Mouse (Mus musculus) limb, embryonic 14.5 days (tissue): ENCODE data around the gene Cct8l1. TPM values are rescaled to one million over a fixed set of nuclear protein-coding genes. Genes with fewer than 3 reads are reported as not detected.
A peak's percentile ranks its signal among the peaks of the same experiment; 100 is the strongest.

Experiments
- ATAC-seq: fragments of 200-750 bp; cut with Nextera tagmentation; 2 replicates; pipeline ENCODE4 v1.8.0; 2017; ENCODE audit warnings: low read depth, moderate number of reproducible peaks, moderate TSS enrichment; ENCODE audit not compliant: low FRiP score
- DNase-seq: peaks from one replicate; pipeline ENCODE4 v3.0.0-alpha.2; 2015; ENCODE audit warnings: low spot score
- H3K27ac ChIP-seq: fragments of 300-500 bp; sonication (generic); replicated peaks from 2 replicates; pipeline ENCODE4 v1.5.1; 2014; ENCODE audit warnings: low read depth, mild to moderate bottlenecking, low read length, moderate library complexity, mixed read lengths
- H3K27me3 ChIP-seq: fragments of 300-500 bp; sonication (generic); 2 replicates; pipeline ENCODE4 v1.6.1; 2014; ENCODE audit warnings: low read length, mixed read lengths; ENCODE audit not compliant: control insufficient read depth, insufficient read depth
- H3K36me3 ChIP-seq: fragments of 300-500 bp; sonication (generic); 2 replicates; pipeline ENCODE4 v1.6.1; 2014; ENCODE audit warnings: mild to moderate bottlenecking, low read length, moderate library complexity, mixed read lengths; ENCODE audit not compliant: control insufficient read depth, insufficient read depth
- H3K4me1 ChIP-seq: fragments of 300-500 bp; sonication (generic); 2 replicates; pipeline ENCODE4 v1.6.1; 2014; ENCODE audit warnings: antibody characterized with exemption, low read length, mixed read lengths; ENCODE audit not compliant: control insufficient read depth, insufficient read depth
- H3K4me2 ChIP-seq: fragments of 300-500 bp; sonication (generic); replicated peaks from 2 replicates; pipeline ENCODE4 v1.6.1; 2014; ENCODE audit warnings: low read depth, mild to moderate bottlenecking, low read length, moderate library complexity; ENCODE audit not compliant: severe bottlenecking
- H3K4me3 ChIP-seq: fragments of 300-500 bp; sonication (generic); replicated peaks from 2 replicates; pipeline ENCODE4 v1.5.1; 2014; ENCODE audit warnings: low read length
- H3K9ac ChIP-seq: fragments of 300-500 bp; sonication (generic); 2 replicates; pipeline ENCODE4 v1.6.1; 2014; ENCODE audit warnings: mild to moderate bottlenecking, low read depth, low read length, moderate library complexity; ENCODE audit not compliant: severe bottlenecking
- H3K9me3 ChIP-seq: fragments of 300-500 bp; sonication (generic); 2 replicates; pipeline ENCODE4 v1.6.1; 2016; ENCODE audit warnings: low read length; ENCODE audit not compliant: control insufficient read depth
- POLR2A ChIP-seq: fragments of 200-500 bp; IDR thresholded peaks from 2 replicates; pipeline ENCODE4 v1.8.0; 2012; ENCODE audit warnings: inconsistent platforms, mild to moderate bottlenecking, moderate library complexity, borderline replicate concordance; ENCODE audit not compliant: insufficient read depth, insufficient read length; ENCODE audit errors: extremely low read depth
- WGBS: fragments of 180-500 bp; shearing (Covaris S2); extraction: QIAGEN DNeasy Blood & Tissue Kit; methylation state at CpG from one replicate; pipeline ENCODE4 v1.1.7; 2014; 5-methylcytosine and 5-hydroxymethylcytosine counted together
- polyA plus RNA-seq, 2 experiments: library from polyadenylated mRNA; depleted of rRNA in 1 of 2; stranded (reverse) in 1 of 2; unstranded in 1 of 2; fragments of >200 nt; fragmentation: Nextera tagmentation in 1 of 2; extraction: Ambion mirVana in 1 of 2; gene quantifications; 2 replicates each; pipeline versions ENCODE4 v1.2.1 to v1.2.3; 2012 to 2014

Gene Cct8l1
- polyA plus RNA-seq, 2 experiments, result 0.12 TPM; not detected in 1

- DNase-seq (peak; percentile 18), ATAC-seq (peak; percentile 6; the same call in 1 of the 2 replicates)
- Histone ChIP-seq H3K27me3 (no peaks in the 10 kb centered on the region), H3K4me2 (peak overlapping the region; percentile 69), H3K4me3 (peak overlapping the region; percentile 98), H3K4me1 (peaks cover 14% of the 10 kb centered on the region), H3K27ac (peak overlapping the region; percentile 98), H3K9me3 (no peaks in the 10 kb centered on the region), H3K36me3 (no peaks in the 10 kb centered on the region), H3K9ac (peak overlapping the region; percentile 93)
- TF ChIP-seq POLR2A, result no peak
- under 1% methylated on average over 60 of the region's 78 CpGs for WGBS
Measured at GRCm38 (mm10) chr5:25497720-25498345, 18.0 kb upstream of the Cct8l1 start.

GRCm38 (mm10) chr5:25498346-25498820 lies 17.5 kb upstream of the Cct8l1 start, which contains the start of gene Kmt2c:
Gene Kmt2c, minus strand, starts transcription at chr5:25498783.
- DNase-seq (no peak), ATAC-seq (0 out of 2 replicates have a peak, but pooled peaks have one; percentile 1)
- WGBS, result 0% methylated on average over 17 of the region's 54 CpGs
- H3K4me2 ChIP-seq, result peak within 1 kb of the TSS; percentile 69
- peak within 1 kb of the TSS; percentile 93 for H3K9ac ChIP-seq
- H3K27me3 ChIP-seq, result no peaks in the 10 kb centered on the region
- no peaks in the 10 kb centered on the region for H3K9me3 ChIP-seq
- 0 out of 2 replicates have a peak, but pooled peaks have one; percentile 40 for TF ChIP-seq POLR2A
- peaks cover 14% of the 10 kb centered on the region for H3K4me1 ChIP-seq
- peak within 1 kb of the TSS; percentile 98 for H3K4me3 ChIP-seq
- H3K27ac ChIP-seq, result peak within 1 kb of the TSS; percentile 98
- H3K36me3 ChIP-seq, result no peaks in the 10 kb centered on the region

- WGBS, result 2% methylated on average over 41 of the region's 87 CpGs
- Histone ChIP-seq H3K27me3 (no peaks in the 10 kb centered on the region), H3K4me1 (peaks cover 14% of the 10 kb centered on the region), H3K4me3 (peak overlapping the region; percentile 98), H3K4me2 (peak overlapping the region; percentile 60), H3K27ac (peak overlapping the region; percentile 97), H3K9me3 (no peaks in the 10 kb centered on the region), H3K36me3 (no peaks in the 10 kb centered on the region), H3K9ac (peak overlapping the region; percentile 93)
- peak; percentile 85 for DNase-seq
- peak; percentile 83 for ATAC-seq
- no peak for TF ChIP-seq POLR2A
Measured at GRCm38 (mm10) chr5:25498821-25499422, 16.9 kb upstream of the Cct8l1 start.

- ATAC-seq (peak; percentile 85), DNase-seq (peak; percentile 96)
- Histone ChIP-seq H3K9me3 (no peaks in the 10 kb centered on the region), H3K27ac (peak overlapping the region; percentile 97), H3K4me1 (peaks cover 14% of the 10 kb centered on the region), H3K27me3 (no peaks in the 10 kb centered on the region), H3K36me3 (no peaks in the 10 kb centered on the region), H3K4me2 (peak overlapping the region; percentile 60), H3K9ac (peak overlapping the region; percentile 78), H3K4me3 (peak overlapping the region; percentile 86)
- TF ChIP-seq POLR2A, result no peak
- WGBS, result under 1% methylated on average over 60 of the region's 90 CpGs
Measured at GRCm38 (mm10) chr5:25499423-25500398, 16.2 kb upstream of the Cct8l1 start.
